Mouse (Mus musculus): ENCODE data around the gene Apba3. TPM values are rescaled to one million over a fixed set of nuclear protein-coding genes. Genes with fewer than 3 reads are reported as not detected.

Gene Apba3
- polyA plus RNA-seq, 1 experiment from 2014 or later, result 36.4 TPM

- Histone ChIP-seq H3K4me1 (peaks cover 38% of the 10 kb centered on the region), H3K9ac (no peak overlapping the region), H3K9me3 (no peaks in the 10 kb centered on the region), H3K36me3 (peaks cover 32% of the 10 kb centered on the region), H3K4me2 (replicated peaks) (no peak overlapping the region), H3K4me3 (no peak overlapping the region), H3K27ac (no peak overlapping the region), H3K27me3 (replicated peaks) (no peaks in the 10 kb centered on the region)
- no peak for ATAC-seq (ENCODE audit: low FRiP score, low read depth)
- WGBS, result 80% methylated on average over 10 of the region's 10 CpGs
Observed at GRCm38 (mm10) chr10:81303258-81303657, 36.5 kb downstream of the Apba3 start.

GRCm38 (mm10) chr10:81303761-81304160, 37.0 kb downstream of the Apba3 start:
- H3K4me3 ChIP-seq, result no peak overlapping the region
- WGBS, result 83% methylated on average over 7 of the region's 7 CpGs
- H3K9ac ChIP-seq, result no peak overlapping the region
- no peak overlapping the region for H3K27ac ChIP-seq
- no peaks in the 10 kb centered on the region for H3K9me3 ChIP-seq
- no peak overlapping the region for H3K4me2 ChIP-seq (replicated peaks)
- H3K36me3 ChIP-seq, result peaks cover 37% of the 10 kb centered on the region
- ATAC-seq (ENCODE audit: low FRiP score, low read depth), result no peak
- H3K4me1 ChIP-seq, result peaks cover 38% of the 10 kb centered on the region
- no peaks in the 10 kb centered on the region for H3K27me3 ChIP-seq (replicated peaks)

- H3K36me3 ChIP-seq, result peaks cover 47% of the 10 kb centered on the region
- ATAC-seq (ENCODE audit: low FRiP score, low read depth), result no peak
- H3K4me3 ChIP-seq, result no peak overlapping the region
- WGBS, result 26% methylated on average over 8 of the region's 9 CpGs
- no peak overlapping the region for H3K27ac ChIP-seq
- H3K4me2 ChIP-seq (replicated peaks), result no peak overlapping the region
- H3K9ac ChIP-seq, result no peak overlapping the region
- H3K27me3 ChIP-seq (replicated peaks), result no peaks in the 10 kb centered on the region
- H3K9me3 ChIP-seq, result no peaks in the 10 kb centered on the region
- H3K4me1 ChIP-seq, result peaks cover 38% of the 10 kb centered on the region
Observed at GRCm38 (mm10) chr10:81304597-81305238, 38.0 kb downstream of the Apba3 start.

GRCm38 (mm10) chr10:81305663-81306062, 38.9 kb downstream of the Apba3 start:
- Histone ChIP-seq H3K4me1 (peaks cover 35% of the 10 kb centered on the region), H3K4me2 (replicated peaks) (no peak overlapping the region), H3K27ac (no peak overlapping the region), H3K9me3 (no peaks in the 10 kb centered on the region), H3K27me3 (replicated peaks) (no peaks in the 10 kb centered on the region), H3K36me3 (peaks cover 56% of the 10 kb centered on the region), H3K9ac (no peak overlapping the region), H3K4me3 (no peak overlapping the region)
- WGBS, result 95% methylated on average over 14 of the region's 14 CpGs
- ATAC-seq (ENCODE audit: low FRiP score, low read depth), result no peak

- peaks cover 62% of the 10 kb centered on the region for H3K36me3 ChIP-seq
- H3K27ac ChIP-seq, result no peak overlapping the region
- no peak for ATAC-seq (ENCODE audit: low FRiP score, low read depth)
- H3K4me3 ChIP-seq, result no peak overlapping the region
- H3K4me2 ChIP-seq (replicated peaks), result no peak overlapping the region
- 96% methylated on average over 12 of the region's 12 CpGs for WGBS
- no peaks in the 10 kb centered on the region for H3K9me3 ChIP-seq
- peaks cover 29% of the 10 kb centered on the region for H3K4me1 ChIP-seq
- no peaks in the 10 kb centered on the region for H3K27me3 ChIP-seq (replicated peaks)
- no peak overlapping the region for H3K9ac ChIP-seq
Observed at GRCm38 (mm10) chr10:81306173-81306668, 39.5 kb downstream of the Apba3 start.

GRCm38 (mm10) chr10:81306837-81307682, 40.3 kb downstream of the Apba3 start:
- no peaks in the 10 kb centered on the region for H3K9me3 ChIP-seq
- no peak overlapping the region for H3K4me2 ChIP-seq (replicated peaks)
- H3K36me3 ChIP-seq, result peaks cover 70% of the 10 kb centered on the region
- H3K4me1 ChIP-seq, result peaks cover 25% of the 10 kb centered on the region
- ATAC-seq (ENCODE audit: low FRiP score, low read depth), result no peak
- H3K4me3 ChIP-seq, result no peak overlapping the region
- H3K27ac ChIP-seq, result no peak overlapping the region
- H3K9ac ChIP-seq, result no peak overlapping the region
- H3K27me3 ChIP-seq (replicated peaks), result no peaks in the 10 kb centered on the region
- WGBS, result 94% methylated on average over 21 of the region's 21 CpGs

GRCm38 (mm10) chr10:81309571-81309970, 42.8 kb downstream of the Apba3 start:
- Histone ChIP-seq H3K36me3 (peaks cover 95% of the 10 kb centered on the region), H3K4me2 (replicated peaks) (no peak overlapping the region), H3K4me1 (peaks cover 6% of the 10 kb centered on the region; the same call in 1 of the 2 replicates), H3K27me3 (replicated peaks) (no peaks in the 10 kb centered on the region), H3K9me3 (no peaks in the 10 kb centered on the region), H3K27ac (no peak overlapping the region), H3K4me3 (no peak overlapping the region), H3K9ac (no peak overlapping the region)
- ATAC-seq (ENCODE audit: low FRiP score, low read depth), result no peak
- WGBS, result 91% methylated on average over 5 of the region's 5 CpGs

- ATAC-seq (ENCODE audit: low FRiP score, low read depth), result no peak
- Histone ChIP-seq H3K36me3 (peaks cover 93% of the 10 kb centered on the region), H3K27ac (no peak overlapping the region), H3K27me3 (replicated peaks) (no peaks in the 10 kb centered on the region), H3K9ac (no peak overlapping the region), H3K9me3 (no peaks in the 10 kb centered on the region), H3K4me2 (replicated peaks) (no peak overlapping the region), H3K4me1 (peaks cover 10% of the 10 kb centered on the region), H3K4me3 (no peak overlapping the region)
- 96% methylated on average over 13 of the region's 13 CpGs for whole genome bisulfite sequencing
Observed at GRCm38 (mm10) chr10:81313581-81313980, 46.8 kb downstream of the Apba3 start.

GRCm38 (mm10) chr10:81314201-81314600, 47.4 kb downstream of the Apba3 start:
- peaks cover 16% of the 10 kb centered on the region for H3K4me1 ChIP-seq
- H3K27me3 ChIP-seq (replicated peaks), result no peaks in the 10 kb centered on the region
- WGBS, result 79% methylated on average over 7 of the region's 7 CpGs
- no peak overlapping the region for H3K4me3 ChIP-seq
- H3K9me3 ChIP-seq, result no peaks in the 10 kb centered on the region
- H3K27ac ChIP-seq, result no peak overlapping the region
- H3K9ac ChIP-seq, result no peak overlapping the region
- no peak overlapping the region for H3K4me2 ChIP-seq (replicated peaks)
- peaks cover 90% of the 10 kb centered on the region for H3K36me3 ChIP-seq
- ATAC-seq (ENCODE audit: low FRiP score, low read depth), result no peak

- Histone ChIP-seq H3K4me3 (no peak overlapping the region), H3K4me2 (replicated peaks) (no peak overlapping the region), H3K27ac (no peak overlapping the region), H3K36me3 (peaks cover 76% of the 10 kb centered on the region), H3K9ac (no peak overlapping the region), H3K27me3 (replicated peaks) (no peaks in the 10 kb centered on the region), H3K4me1 (peaks cover 25% of the 10 kb centered on the region), H3K9me3 (no peaks in the 10 kb centered on the region)
- 95% methylated on average over 16 of the region's 16 CpGs for WGBS
- ATAC-seq (ENCODE audit: low FRiP score, low read depth), result no peak
Observed at GRCm38 (mm10) chr10:81315587-81315986, 48.8 kb downstream of the Apba3 start.

GRCm38 (mm10) chr10:81316338-81317060, 49.7 kb downstream of the Apba3 start:
- Histone ChIP-seq H3K4me2 (replicated peaks) (peak overlapping the region; percentile 41), H3K36me3 (peaks cover 67% of the 10 kb centered on the region), H3K27ac (no peak overlapping the region), H3K9me3 (no peaks in the 10 kb centered on the region), H3K27me3 (replicated peaks) (no peaks in the 10 kb centered on the region), H3K4me3 (no peak overlapping the region), H3K4me1 (peaks cover 25% of the 10 kb centered on the region), H3K9ac (0 out of 2 replicates have a peak overlapping the region, but pooled peaks have one; percentile 33)
- WGBS, result 50% methylated on average over 16 of the region's 16 CpGs
- no peak for ATAC-seq (ENCODE audit: low FRiP score, low read depth)

- no peaks in the 10 kb centered on the region for H3K9me3 ChIP-seq
- H3K4me2 ChIP-seq (replicated peaks), result peak overlapping the region; percentile 41
- H3K27ac ChIP-seq, result no peak overlapping the region
- no peaks in the 10 kb centered on the region for H3K27me3 ChIP-seq (replicated peaks)
- 0 out of 2 replicates have a peak overlapping the region, but pooled peaks have one; percentile 33 for H3K9ac ChIP-seq
- H3K4me3 ChIP-seq, result no peak overlapping the region
- peaks cover 60% of the 10 kb centered on the region for H3K36me3 ChIP-seq
- peaks cover 32% of the 10 kb centered on the region for H3K4me1 ChIP-seq
- no peak for ATAC-seq (ENCODE audit: low FRiP score, low read depth)
- WGBS, result 16% methylated on average over 20 of the region's 20 CpGs
Observed at GRCm38 (mm10) chr10:81317273-81317672, 50.5 kb downstream of the Apba3 start.

Measured in neural tube, embryonic 12.5 days (tissue).